Mouse (Mus musculus) C2C12 (cell line): ENCODE data around the gene Slc43a3.

Experiments
- CEBPB ChIP-seq: IDR thresholded peaks from one replicate; pipeline ENCODE4 v1.6.1; 2011; ENCODE audit warnings: low read depth, mild to moderate bottlenecking, control low read depth, moderate library complexity
- CTCF ChIP-seq: IDR thresholded peaks from one replicate; pipeline ENCODE4 v1.5.1; 2011; ENCODE audit not compliant: control insufficient read depth, insufficient read depth, insufficient read length
- FOSL1 ChIP-seq: IDR thresholded peaks from one replicate; pipeline ENCODE4 v1.8.0; 2011; ENCODE audit warnings: mild to moderate bottlenecking, low read length; ENCODE audit not compliant: poor library complexity, insufficient read depth, severe bottlenecking
- MAX ChIP-seq: IDR thresholded peaks from one replicate; pipeline ENCODE4 v1.6.1; 2011; ENCODE audit warnings: mild to moderate bottlenecking, control low read depth
- MYOD1 ChIP-seq: IDR thresholded peaks from one replicate; pipeline ENCODE4 v1.6.1; 2011; ENCODE audit warnings: low read depth; ENCODE audit not compliant: control insufficient read depth, insufficient read length
- MYOG ChIP-seq: IDR thresholded peaks from one replicate; pipeline ENCODE4 v1.6.1; 2011; ENCODE audit not compliant: control insufficient read depth, insufficient read length; ENCODE audit errors: extremely low read depth
- USF1 ChIP-seq: IDR thresholded peaks from one replicate; pipeline ENCODE4 v1.6.1; 2011; ENCODE audit warnings: low read depth, mild to moderate bottlenecking, control low read depth, moderate library complexity

GRCm38 (mm10) chr2:84918188-84918587 lies 18.2 kb upstream of the Slc43a3 start:
- TF ChIP-seq CTCF (no peak), USF1 (no peak), FOSL1 (no peak), CEBPB (no peak), MAX (no peak), MYOD1 (no peak), MYOG (no peak)
